Mouse (Mus musculus) limb, embryonic 13.5 days (tissue): ENCODE measurements around the gene Crybb1. TPM values are rescaled to one million over a fixed set of nuclear protein-coding genes. Genes with fewer than 3 reads are reported as not detected.
A peak's percentile ranks its signal among the peaks of the same experiment; 100 is the strongest.

Experiments used
- ATAC-seq: fragments of 200-750 bp; cut with Nextera tagmentation; 2 replicates; pipeline ENCODE4 v1.8.0; 2017; ENCODE audit warnings: low read depth, moderate number of reproducible peaks, moderate TSS enrichment; ENCODE audit not compliant: low FRiP score
- H3K27ac ChIP-seq: fragments of 300-500 bp; sonication (generic); 2 replicates; pipeline ENCODE4 v1.5.1; 2015; ENCODE audit warnings: inconsistent platforms, mild to moderate bottlenecking, moderate library complexity
- H3K27me3 ChIP-seq: fragments of 300-500 bp; sonication (generic); 2 replicates; pipeline ENCODE4 v1.6.1; 2015; ENCODE audit warnings: mild to moderate bottlenecking, inconsistent platforms
- H3K36me3 ChIP-seq: fragments of 300-500 bp; sonication (generic); 2 replicates; pipeline ENCODE4 v1.6.1; 2015; ENCODE audit warnings: inconsistent platforms, mild to moderate bottlenecking, moderate library complexity
- H3K4me1 ChIP-seq: fragments of 300-500 bp; sonication (generic); 2 replicates; pipeline ENCODE4 v1.6.1; 2015; ENCODE audit warnings: inconsistent platforms
- H3K4me2 ChIP-seq: fragments of 300-500 bp; sonication (generic); replicated peaks from 2 replicates; pipeline ENCODE4 v1.6.1; 2015; ENCODE audit warnings: inconsistent platforms, mild to moderate bottlenecking, moderate library complexity
- H3K4me3 ChIP-seq: fragments of 300-500 bp; sonication (generic); 2 replicates; pipeline ENCODE4 v1.5.1; 2015; ENCODE audit warnings: moderate library complexity, mild to moderate bottlenecking, inconsistent platforms
- H3K9ac ChIP-seq: fragments of 300-500 bp; sonication (generic); 2 replicates; pipeline ENCODE4 v1.6.1; 2015; ENCODE audit warnings: mild to moderate bottlenecking, inconsistent platforms
- H3K9me3 ChIP-seq: fragments of 300-500 bp; sonication (generic); 2 replicates; pipeline ENCODE4 v1.6.1; 2016; ENCODE audit warnings: inconsistent platforms
- WGBS: fragments of 180-500 bp; shearing (Covaris S2); methylation state at CpG from one replicate; pipeline ENCODE4 v1.1.7; 2015; 5-methylcytosine and 5-hydroxymethylcytosine counted together
- polyA plus RNA-seq: library from polyadenylated mRNA; unstranded; fragments of >200 nt; fragmentation: Nextera tagmentation; extraction: Ambion mirVana; gene quantifications from 2 replicates; pipeline ENCODE4 v1.2.1, GENCODE M21; 2015

Crybb1 gene
- polyA plus RNA-seq, 1 experiment from 2014 or later: 1.5 TPM

GRCm38 (mm10) chr5:112282780-112283482 is 27.3 kb downstream of the Crybb1 start:
- Histone ChIP-seq H3K4me1 (peaks cover 64% of the 10 kb centered on the region), H3K4me3 (no peak overlapping the region), H3K27me3 (no peaks in the 10 kb centered on the region), H3K36me3 (no peaks in the 10 kb centered on the region), H3K4me2 (no peak overlapping the region), H3K9ac (no peak overlapping the region), H3K9me3 (no peaks in the 10 kb centered on the region), H3K27ac (no peak overlapping the region)
- WGBS: 71% methylated on average over 9 of the region's 9 CpGs
- no peak for ATAC-seq

GRCm38 (mm10) chr5:112283543-112284202 is 28.1 kb downstream of the Crybb1 start:
- Histone ChIP-seq H3K27me3 (no peaks in the 10 kb centered on the region), H3K4me1 (peaks cover 62% of the 10 kb centered on the region), H3K4me2 (no peak overlapping the region), H3K9ac (no peak overlapping the region), H3K27ac (no peak overlapping the region), H3K36me3 (no peaks in the 10 kb centered on the region), H3K4me3 (no peak overlapping the region), H3K9me3 (no peaks in the 10 kb centered on the region)
- 71% methylated on average over 10 of the region's 10 CpGs for WGBS
- ATAC-seq: no peak

- Histone ChIP-seq H3K36me3 (no peaks in the 10 kb centered on the region), H3K27me3 (no peaks in the 10 kb centered on the region), H3K27ac (no peak overlapping the region), H3K4me1 (peaks cover 61% of the 10 kb centered on the region), H3K4me2 (no peak overlapping the region), H3K9me3 (no peaks in the 10 kb centered on the region), H3K9ac (no peak overlapping the region), H3K4me3 (no peak overlapping the region)
- ATAC-seq: no peak
- WGBS: 77% methylated on average over 7 of the region's 7 CpGs
These were observed 28.6 kb downstream of the Crybb1 start for GRCm38 (mm10) chr5:112284203-112284582.

- H3K4me2 ChIP-seq: no peak overlapping the region
- H3K27ac ChIP-seq: no peak overlapping the region
- no peak for ATAC-seq
- H3K36me3 ChIP-seq: no peaks in the 10 kb centered on the region
- no peaks in the 10 kb centered on the region for H3K27me3 ChIP-seq
- H3K4me3 ChIP-seq: no peak overlapping the region
- no peaks in the 10 kb centered on the region for H3K9me3 ChIP-seq
- peaks cover 61% of the 10 kb centered on the region for H3K4me1 ChIP-seq
- H3K9ac ChIP-seq: no peak overlapping the region
- WGBS: 89% methylated on average over 7 of the region's 7 CpGs
These were observed 30.0 kb downstream of the Crybb1 start for GRCm38 (mm10) chr5:112285548-112286085.

- no peak overlapping the region for H3K27ac ChIP-seq
- H3K27me3 ChIP-seq: no peaks in the 10 kb centered on the region
- ATAC-seq: no peak
- WGBS: 83% methylated on average over 2 of the region's 2 CpGs
- no peaks in the 10 kb centered on the region for H3K9me3 ChIP-seq
- H3K36me3 ChIP-seq: no peaks in the 10 kb centered on the region
- H3K9ac ChIP-seq: no peak overlapping the region
- H3K4me1 ChIP-seq: peaks cover 54% of the 10 kb centered on the region
- no peak overlapping the region for H3K4me2 ChIP-seq
- no peak overlapping the region for H3K4me3 ChIP-seq
These were observed 31.0 kb downstream of the Crybb1 start for GRCm38 (mm10) chr5:112286608-112286983.

- H3K4me2 ChIP-seq: no peak overlapping the region
- H3K4me3 ChIP-seq: no peak overlapping the region
- no peaks in the 10 kb centered on the region for H3K9me3 ChIP-seq
- no peak for ATAC-seq
- WGBS: 76% methylated on average over 11 of the region's 11 CpGs
- H3K27me3 ChIP-seq: no peaks in the 10 kb centered on the region
- H3K27ac ChIP-seq: no peak overlapping the region
- no peaks in the 10 kb centered on the region for H3K36me3 ChIP-seq
- peaks cover 49% of the 10 kb centered on the region for H3K4me1 ChIP-seq
- H3K9ac ChIP-seq: no peak overlapping the region
These were observed 31.5 kb downstream of the Crybb1 start for GRCm38 (mm10) chr5:112286984-112287641.

- Histone ChIP-seq H3K36me3 (no peaks in the 10 kb centered on the region), H3K27me3 (no peaks in the 10 kb centered on the region), H3K4me3 (no peak overlapping the region), H3K9ac (no peak overlapping the region), H3K27ac (no peak overlapping the region), H3K9me3 (no peaks in the 10 kb centered on the region), H3K4me1 (peaks cover 45% of the 10 kb centered on the region), H3K4me2 (no peak overlapping the region)
- no peak for ATAC-seq
- 90% methylated on average over 2 of the region's 2 CpGs for WGBS
These were observed 32.0 kb downstream of the Crybb1 start for GRCm38 (mm10) chr5:112287652-112288051.

- 77% methylated on average over 9 of the region's 9 CpGs for WGBS
- Histone ChIP-seq H3K27ac (no peak overlapping the region), H3K27me3 (no peaks in the 10 kb centered on the region), H3K36me3 (no peaks in the 10 kb centered on the region), H3K9ac (no peak overlapping the region), H3K4me2 (no peak overlapping the region), H3K4me3 (no peak overlapping the region), H3K9me3 (no peaks in the 10 kb centered on the region), H3K4me1 (peaks cover 41% of the 10 kb centered on the region)
- no peak for ATAC-seq
These were observed 32.9 kb downstream of the Crybb1 start for GRCm38 (mm10) chr5:112288193-112289141.

GRCm38 (mm10) chr5:112289236-112289635 is 33.6 kb downstream of the Crybb1 start:
- Histone ChIP-seq H3K36me3 (no peaks in the 10 kb centered on the region), H3K27ac (no peak overlapping the region), H3K4me2 (no peak overlapping the region), H3K9ac (no peak overlapping the region), H3K27me3 (no peaks in the 10 kb centered on the region), H3K4me3 (no peak overlapping the region), H3K9me3 (no peaks in the 10 kb centered on the region), H3K4me1 (peaks cover 43% of the 10 kb centered on the region)
- 67% methylated on average over 8 of the region's 8 CpGs for whole genome bisulfite sequencing
- no peak for ATAC-seq

GRCm38 (mm10) chr5:112289819-112290535 is 34.4 kb downstream of the Crybb1 start:
- no peak overlapping the region for H3K4me3 ChIP-seq
- no peaks in the 10 kb centered on the region for H3K9me3 ChIP-seq
- no peaks in the 10 kb centered on the region for H3K36me3 ChIP-seq
- H3K27me3 ChIP-seq: no peaks in the 10 kb centered on the region
- H3K27ac ChIP-seq: peak overlapping the region; percentile 6; the same call in 1 of the 2 replicates
- H3K4me2 ChIP-seq: no peak overlapping the region
- H3K4me1 ChIP-seq: peaks cover 48% of the 10 kb centered on the region
- WGBS: 84% methylated on average over 16 of the region's 16 CpGs
- H3K9ac ChIP-seq: no peak overlapping the region
- 0 out of 2 replicates have a peak, but pooled peaks have one; percentile 13 for ATAC-seq

- peak overlapping the region; percentile 6; the same call in 1 of the 2 replicates for H3K27ac ChIP-seq
- H3K9me3 ChIP-seq: no peaks in the 10 kb centered on the region
- ATAC-seq: no peak
- H3K4me2 ChIP-seq: no peak overlapping the region
- H3K36me3 ChIP-seq: no peaks in the 10 kb centered on the region
- H3K9ac ChIP-seq: no peak overlapping the region
- no peak overlapping the region for H3K4me3 ChIP-seq
- 79% methylated on average over 8 of the region's 8 CpGs for WGBS
- H3K4me1 ChIP-seq: peaks cover 51% of the 10 kb centered on the region
- H3K27me3 ChIP-seq: no peaks in the 10 kb centered on the region
These were observed 34.9 kb downstream of the Crybb1 start for GRCm38 (mm10) chr5:112290536-112290880.
